Mouse (Mus musculus) liver, postnatal 0 days (tissue): ENCODE measurements around the gene Rrp8. TPM values are rescaled to one million over a fixed set of nuclear protein-coding genes. Genes with fewer than 3 reads are reported as not detected.

ENCODE experiments used
- ATAC-seq: fragments of 200-750 bp; cut with Nextera tagmentation; 2 replicates; pipeline ENCODE4 v1.8.0; 2017; ENCODE audit warnings: mild to moderate bottlenecking, moderate library complexity
- DNase-seq: peaks from one replicate; pipeline ENCODE4 v3.0.0-alpha.2; 2016
- H3K27ac ChIP-seq: fragments of 300-500 bp; sonication (generic); 2 replicates; pipeline ENCODE4 v1.5.1; 2014; ENCODE audit warnings: antibody characterized with exemption, moderate library complexity, mild to moderate bottlenecking, low read depth
- H3K27me3 ChIP-seq: fragments of 300-500 bp; sonication (generic); 2 replicates; pipeline ENCODE4 v1.6.1; 2014; ENCODE audit warnings: low read length, control low read depth, mixed read lengths; ENCODE audit not compliant: insufficient read depth
- H3K36me3 ChIP-seq: fragments of 300-500 bp; sonication (generic); replicated peaks from 2 replicates; pipeline ENCODE4 v1.6.1; 2014; ENCODE audit warnings: mild to moderate bottlenecking, control low read depth, low read length, moderate library complexity, mixed read lengths; ENCODE audit not compliant: insufficient read depth
- H3K4me1 ChIP-seq: fragments of 300-500 bp; sonication (generic); 2 replicates; pipeline ENCODE4 v1.6.1; 2014; ENCODE audit warnings: antibody characterized with exemption, mild to moderate bottlenecking, control low read depth; ENCODE audit not compliant: insufficient read depth
- H3K4me2 ChIP-seq: fragments of 300-500 bp; sonication (generic); 2 replicates; pipeline ENCODE4 v1.6.1; 2014; ENCODE audit warnings: low read depth, mild to moderate bottlenecking, low read length, moderate library complexity, mixed read lengths
- H3K4me3 ChIP-seq: fragments of 300-500 bp; sonication (generic); 2 replicates; pipeline ENCODE4 v1.5.1; 2014; ENCODE audit warnings: low read depth, low read length
- H3K9ac ChIP-seq: fragments of 300-500 bp; sonication (generic); replicated peaks from 2 replicates; pipeline ENCODE4 v1.6.1; 2014; ENCODE audit warnings: mild to moderate bottlenecking, moderate library complexity
- H3K9me3 ChIP-seq: fragments of 300-500 bp; sonication (generic); 2 replicates; pipeline ENCODE4 v1.6.1; 2016; ENCODE audit warnings: mild to moderate bottlenecking, control low read depth, low read length, mixed read lengths
- CTCF ChIP-seq: sonication (generic); IDR thresholded peaks from 2 replicates; pipeline ENCODE4 v1.5.1; 2016; ENCODE audit warnings: antibody characterized with exemption, low read depth
- EP300 ChIP-seq: IDR thresholded peaks from 2 replicates; pipeline ENCODE4 v1.6.1; 2016; ENCODE audit warnings: antibody characterized with exemption, low read depth, mild to moderate bottlenecking
- WGBS: fragments of 180-500 bp; shearing (Covaris S2); extraction: QIAGEN DNeasy Blood & Tissue Kit; methylation state at CpG from one replicate; pipeline ENCODE4 v1.1.7; 2014; ENCODE audit not compliant: insufficient replicate concordance; 5-methylcytosine and 5-hydroxymethylcytosine counted together
- polyA plus RNA-seq: library from polyadenylated mRNA; unstranded; fragments of >200 nt; fragmentation: Nextera tagmentation; extraction: Ambion mirVana; gene quantifications from 2 replicates; pipeline ENCODE4 v1.2.1, GENCODE M21; 2015

Gene Rrp8
- polyA plus RNA-seq, 1 experiment from 2014 or later: 11.6 TPM

- Histone ChIP-seq H3K9me3 (no peaks in the 10 kb centered on the region), H3K9ac (no peak overlapping the region), H3K4me1 (no peaks in the 10 kb centered on the region), H3K27ac (no peak overlapping the region), H3K27me3 (no peaks in the 10 kb centered on the region), H3K36me3 (no peaks in the 10 kb centered on the region), H3K4me3 (no peak overlapping the region), H3K4me2 (no peak overlapping the region)
- WGBS: 31% methylated on average over 1 of the region's 1 CpGs
- ATAC-seq (no peak), DNase-seq (no peak)
- TF ChIP-seq CTCF (no peak), EP300 (no peak)
These were observed 46.3 kb downstream of the Rrp8 start for GRCm38 (mm10) chr7:105690875-105691274.

- Histone ChIP-seq H3K4me3 (no peak overlapping the region), H3K27me3 (no peaks in the 10 kb centered on the region), H3K4me2 (no peak overlapping the region), H3K4me1 (no peaks in the 10 kb centered on the region), H3K36me3 (no peaks in the 10 kb centered on the region), H3K27ac (no peak overlapping the region), H3K9me3 (no peaks in the 10 kb centered on the region), H3K9ac (no peak overlapping the region)
- ATAC-seq: no peak
- TF ChIP-seq CTCF: no peak
- no peak for TF ChIP-seq EP300
- 26% methylated on average over 13 of the region's 13 CpGs for WGBS
- no peak for DNase-seq
These were observed 51.5 kb downstream of the Rrp8 start for GRCm38 (mm10) chr7:105685541-105686197.

Other genes starting within 250 kb of the Rrp8 start
- gene Smpd1, start 183.0 kb downstream of the Rrp8 start, polyA plus RNA-seq: 21.6 and 24.0 TPM in 2 replicates
- 0.92 and 0.94 TPM in 2 replicates for gene Apbb1, start 155.7 kb downstream of the Rrp8 start, polyA plus RNA-seq
- gene Hpx, start 137.2 kb downstream of the Rrp8 start, polyA plus RNA-seq: 2,004 and 2,190 TPM in 2 replicates
- 3.0 and 4.0 TPM in 2 replicates for gene Trim3, start 103.8 kb downstream of the Rrp8 start, polyA plus RNA-seq
- gene Timm10b, start 97.3 kb downstream of the Rrp8 start, polyA plus RNA-seq: 117 and 121 TPM in 2 replicates
- gene Arfip2, start 97.0 kb downstream of the Rrp8 start, polyA plus RNA-seq: 7.4 and 9.4 TPM in 2 replicates
- 44.4 and 45.8 TPM in 2 replicates for gene Gm45799, start 96.8 kb downstream of the Rrp8 start, polyA plus RNA-seq
- gene Dnhd1, start 86.6 kb downstream of the Rrp8 start, polyA plus RNA-seq: 0.19 and 0.22 TPM in 2 replicates
- gene Ilk, start 793 bp downstream of the Rrp8 start, polyA plus RNA-seq: 95.1 and 103 TPM in 2 replicates
- gene Taf10, start 7.0 kb upstream of the Rrp8 start, polyA plus RNA-seq: 104 and 110 TPM in 2 replicates
- 60.9 and 65.8 TPM in 2 replicates for gene Tpp1, start 14.8 kb upstream of the Rrp8 start, polyA plus RNA-seq
- gene Dchs1, start 50.3 kb upstream of the Rrp8 start, polyA plus RNA-seq: 0.45 and 0.58 TPM in 2 replicates
- 405 and 416 TPM in 2 replicates for gene Mrpl17, start 73.7 kb upstream of the Rrp8 start, polyA plus RNA-seq
- 0.44 and 1.4 TPM in 2 replicates for gene Gm4070, start 216.6 kb upstream of the Rrp8 start, polyA plus RNA-seq